Mouse (Mus musculus) liver, embryonic 15.5 days (tissue): ENCODE data around the gene Btbd8. TPM values are rescaled to one million over a fixed set of nuclear protein-coding genes. Genes with fewer than 3 reads are reported as not detected.

Experiments used
- ATAC-seq: fragments of 200-750 bp; cut with Nextera tagmentation; 2 replicates; pipeline ENCODE4 v1.8.0; 2017; ENCODE audit warnings: moderate number of reproducible peaks, mild to moderate bottlenecking, moderate library complexity; ENCODE audit not compliant: insufficient read depth
- H3K27ac ChIP-seq: fragments of 300-500 bp; sonication (generic); replicated peaks from 2 replicates; pipeline ENCODE4 v1.5.1; 2015; ENCODE audit warnings: mild to moderate bottlenecking, inconsistent platforms
- H3K27me3 ChIP-seq: fragments of 300-500 bp; sonication (generic); 2 replicates; pipeline ENCODE4 v1.6.1; 2015; ENCODE audit warnings: mild to moderate bottlenecking, inconsistent platforms
- H3K36me3 ChIP-seq: fragments of 300-500 bp; sonication (generic); replicated peaks from 2 replicates; pipeline ENCODE4 v1.6.1; 2015; ENCODE audit warnings: moderate library complexity, mild to moderate bottlenecking, inconsistent platforms
- H3K4me1 ChIP-seq: fragments of 300-500 bp; sonication (generic); replicated peaks from 2 replicates; pipeline ENCODE4 v1.6.1; 2015; ENCODE audit warnings: inconsistent platforms
- H3K4me2 ChIP-seq: fragments of 300-500 bp; sonication (generic); 2 replicates; pipeline ENCODE4 v1.6.1; 2015; ENCODE audit warnings: moderate library complexity, mild to moderate bottlenecking, inconsistent platforms
- H3K4me3 ChIP-seq: fragments of 300-500 bp; sonication (generic); replicated peaks from 2 replicates; pipeline ENCODE4 v1.5.1; 2015; ENCODE audit warnings: mild to moderate bottlenecking, inconsistent platforms
- H3K9ac ChIP-seq: fragments of 300-500 bp; sonication (generic); 2 replicates; pipeline ENCODE4 v1.6.1; 2015; ENCODE audit warnings: moderate library complexity, mild to moderate bottlenecking, inconsistent platforms
- H3K9me3 ChIP-seq: fragments of 300-500 bp; sonication (generic); replicated peaks from 2 replicates; pipeline ENCODE4 v1.6.1; 2016; ENCODE audit warnings: inconsistent platforms
- whole genome bisulfite sequencing: fragments of 180-500 bp; shearing (Covaris S2); methylation state at CpG from one replicate; pipeline ENCODE4 v1.1.7; 2015; ENCODE audit warnings: mixed read lengths; ENCODE audit not compliant: insufficient replicate concordance; 5-methylcytosine and 5-hydroxymethylcytosine counted together
- polyA plus RNA-seq: library from polyadenylated mRNA; unstranded; fragments of >200 nt; fragmentation: Nextera tagmentation; extraction: Ambion mirVana; gene quantifications from 2 replicates; pipeline ENCODE4 v1.2.1, GENCODE M21; 2015

Btbd8 gene
- polyA plus RNA-seq, 1 experiment from 2014 or later = 1.2 TPM

DNA sequence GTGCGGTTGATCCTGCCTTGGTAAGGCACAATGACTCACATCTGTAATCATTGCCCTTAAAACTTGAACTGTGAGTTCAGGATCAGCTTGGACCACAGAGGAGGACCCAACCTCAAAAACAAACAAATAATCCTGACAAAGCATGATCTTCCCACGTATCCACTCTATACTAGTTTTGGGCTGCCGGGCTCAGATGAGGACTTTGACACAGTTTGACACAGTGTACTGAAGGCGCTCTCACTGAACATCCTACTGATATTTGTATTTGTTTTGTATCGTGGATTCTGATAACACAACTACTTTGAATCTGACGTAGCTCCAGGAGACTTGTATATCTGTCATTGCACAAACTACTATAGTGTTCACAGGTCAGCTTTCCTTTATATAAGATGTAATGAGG is 83.6 kb downstream of the Btbd8 start:
- no peak for ATAC-seq
- H3K9me3 ChIP-seq = no peaks in the 10 kb centered on the region
- 65% methylated on average over 6 of the region's 6 CpGs for WGBS
- no peak overlapping the region for H3K27ac ChIP-seq
- H3K4me3 ChIP-seq = no peak overlapping the region
- H3K4me1 ChIP-seq = no peaks in the 10 kb centered on the region
- no peak overlapping the region for H3K4me2 ChIP-seq
- H3K27me3 ChIP-seq = no peaks in the 10 kb centered on the region
- H3K9ac ChIP-seq = no peak overlapping the region
- H3K36me3 ChIP-seq = no peaks in the 10 kb centered on the region

DNA sequence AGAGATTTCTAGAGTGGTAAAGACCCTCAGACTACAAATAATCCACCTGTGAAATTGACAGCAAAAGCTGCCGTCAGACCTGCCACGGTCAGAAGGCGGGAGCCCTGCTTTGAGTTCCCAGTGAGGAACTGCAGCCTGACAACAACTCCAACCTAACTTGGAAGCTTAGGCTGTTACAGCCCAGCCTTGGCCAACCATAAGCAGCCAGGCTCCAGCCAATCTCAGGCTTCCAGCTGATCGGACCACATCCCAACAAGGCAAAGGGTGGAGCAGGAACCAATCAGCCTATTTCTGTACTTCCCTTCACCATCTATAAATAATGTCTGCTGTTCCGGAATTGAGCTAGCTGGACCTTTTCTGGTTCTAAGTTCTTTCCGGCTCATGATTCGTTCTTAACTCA is 84.1 kb downstream of the Btbd8 start:
- H3K27me3 ChIP-seq = no peaks in the 10 kb centered on the region
- H3K27ac ChIP-seq = no peak overlapping the region
- H3K36me3 ChIP-seq = no peaks in the 10 kb centered on the region
- no peak overlapping the region for H3K9ac ChIP-seq
- H3K9me3 ChIP-seq = no peaks in the 10 kb centered on the region
- no peaks in the 10 kb centered on the region for H3K4me1 ChIP-seq
- H3K4me2 ChIP-seq = no peak overlapping the region
- WGBS = 43% methylated on average over 7 of the region's 7 CpGs
- no peak for ATAC-seq
- no peak overlapping the region for H3K4me3 ChIP-seq

DNA sequence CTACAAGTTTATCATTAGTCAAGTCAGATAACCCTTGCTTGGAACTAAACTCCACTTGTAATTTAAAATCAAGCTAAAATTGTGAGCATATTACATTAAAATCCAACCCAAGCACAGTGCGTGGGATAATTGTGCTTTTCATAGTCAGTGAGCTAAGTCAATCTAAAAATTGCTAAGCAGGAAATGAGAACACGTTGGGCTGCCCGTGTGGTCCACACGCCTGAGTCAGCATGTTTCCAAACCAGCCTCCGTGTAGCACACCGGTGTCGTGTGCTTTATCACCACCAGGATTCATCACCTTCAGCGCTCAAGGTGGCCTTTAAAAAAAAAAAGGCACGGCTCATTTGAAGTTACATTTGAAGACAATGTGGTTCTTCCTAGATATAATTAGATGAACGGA is 86.5 kb downstream of the Btbd8 start:
- H3K9ac ChIP-seq = no peak overlapping the region
- H3K4me2 ChIP-seq = no peak overlapping the region
- no peaks in the 10 kb centered on the region for H3K27me3 ChIP-seq
- no peak for ATAC-seq
- no peak overlapping the region for H3K4me3 ChIP-seq
- H3K27ac ChIP-seq = no peak overlapping the region
- no peaks in the 10 kb centered on the region for H3K9me3 ChIP-seq
- WGBS = 42% methylated on average over 10 of the region's 10 CpGs
- no peaks in the 10 kb centered on the region for H3K4me1 ChIP-seq
- H3K36me3 ChIP-seq = no peaks in the 10 kb centered on the region

DNA sequence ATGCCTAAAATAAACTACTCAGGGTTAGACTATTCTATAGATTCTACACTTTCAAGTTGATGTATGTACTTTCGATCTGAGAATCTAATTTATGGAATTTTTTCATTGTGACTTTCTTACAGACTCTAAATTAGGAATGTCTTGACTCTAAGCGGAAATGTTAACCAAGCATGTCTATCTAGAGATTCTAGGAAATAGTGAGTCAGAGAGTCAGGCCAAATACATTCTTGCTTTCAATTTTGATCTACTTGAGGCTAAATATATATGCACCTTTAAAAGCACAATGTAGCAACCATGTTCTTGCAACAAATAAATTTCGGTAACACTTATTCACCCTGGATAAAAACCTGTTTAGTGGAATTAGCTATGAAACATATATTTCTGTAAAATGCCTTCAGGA is 91.1 kb downstream of the Btbd8 start:
- no peaks in the 10 kb centered on the region for H3K9me3 ChIP-seq
- H3K4me3 ChIP-seq = no peak overlapping the region
- 69% methylated on average over 3 of the region's 3 CpGs for WGBS
- H3K36me3 ChIP-seq = no peaks in the 10 kb centered on the region
- H3K4me2 ChIP-seq = no peak overlapping the region
- no peak for ATAC-seq
- peaks cover 4% of the 10 kb centered on the region for H3K4me1 ChIP-seq
- H3K27ac ChIP-seq = no peak overlapping the region
- no peak overlapping the region for H3K9ac ChIP-seq
- no peaks in the 10 kb centered on the region for H3K27me3 ChIP-seq

DNA sequence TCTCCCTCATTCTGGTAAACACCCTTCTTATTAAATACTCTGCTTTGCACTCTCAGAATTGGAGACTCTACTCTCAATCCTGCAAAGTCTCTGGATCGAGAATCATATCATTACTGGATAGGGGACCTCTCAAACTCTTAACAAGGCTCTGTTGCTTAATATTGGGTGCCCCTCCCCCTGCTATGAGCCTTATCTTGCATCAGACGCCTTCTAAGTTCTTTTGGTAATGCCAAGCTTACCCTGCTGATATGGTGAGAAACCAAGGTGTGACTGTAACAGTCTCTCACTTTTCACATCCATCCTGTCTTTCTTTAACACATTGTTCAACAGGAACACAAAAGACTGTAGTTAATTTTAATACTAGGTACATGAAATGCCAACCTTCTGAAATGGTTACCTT is 95.8 kb downstream of the Btbd8 start:
- H3K4me1 ChIP-seq = peaks cover 12% of the 10 kb centered on the region
- 20% methylated on average over 2 of the region's 2 CpGs for WGBS

DNA sequence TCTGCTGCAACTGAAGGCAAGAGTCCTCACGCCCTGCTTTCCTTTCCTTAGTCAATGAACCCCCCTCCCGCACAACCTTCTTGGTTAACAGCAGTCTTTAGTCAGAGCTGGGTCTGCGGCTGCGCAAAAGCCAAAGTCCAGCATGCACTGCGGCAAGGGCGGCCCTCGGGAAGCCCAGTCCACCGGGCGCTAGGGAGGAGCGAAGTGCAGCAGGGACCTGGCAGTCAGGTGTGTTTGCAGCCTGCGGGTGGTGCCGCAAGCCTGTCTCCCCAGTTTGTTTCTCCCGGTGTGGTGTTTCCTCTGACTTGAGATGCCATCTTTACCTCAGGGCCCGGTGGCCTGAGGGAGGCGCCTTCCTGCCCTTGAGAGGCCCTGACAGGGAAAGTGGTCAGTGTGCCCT is 96.8 kb downstream of the Btbd8 start, which contains the start of gene 1700028K03Rik:
Gene 1700028K03Rik, plus strand, starts transcription at position 129 of the 400 bp plus-strand sequence.
- Histone ChIP-seq H3K4me1 (peaks cover 12% of the 10 kb centered on the region), H3K36me3 (no peaks in the 10 kb centered on the region), H3K27me3 (no peaks in the 10 kb centered on the region), H3K9ac (no peak within 1 kb of the TSS), H3K4me2 (peak within 1 kb of the TSS; percentile 23; the same call in 1 of the 2 replicates), H3K9me3 (no peaks in the 10 kb centered on the region), H3K27ac (no peak within 1 kb of the TSS), H3K4me3 (no peak within 1 kb of the TSS)
- no peak for ATAC-seq
- WGBS = 72% methylated on average over 15 of the region's 15 CpGs

More for the DNA sequence above, 95.8 kb downstream of the Btbd8 start:
- Histone ChIP-seq H3K9ac (no peak overlapping the region), H3K4me2 (no peak overlapping the region), H3K36me3 (no peaks in the 10 kb centered on the region), H3K9me3 (no peaks in the 10 kb centered on the region), H3K27me3 (no peaks in the 10 kb centered on the region), H3K4me3 (no peak overlapping the region), H3K27ac (no peak overlapping the region)
- no peak for ATAC-seq

DNA sequence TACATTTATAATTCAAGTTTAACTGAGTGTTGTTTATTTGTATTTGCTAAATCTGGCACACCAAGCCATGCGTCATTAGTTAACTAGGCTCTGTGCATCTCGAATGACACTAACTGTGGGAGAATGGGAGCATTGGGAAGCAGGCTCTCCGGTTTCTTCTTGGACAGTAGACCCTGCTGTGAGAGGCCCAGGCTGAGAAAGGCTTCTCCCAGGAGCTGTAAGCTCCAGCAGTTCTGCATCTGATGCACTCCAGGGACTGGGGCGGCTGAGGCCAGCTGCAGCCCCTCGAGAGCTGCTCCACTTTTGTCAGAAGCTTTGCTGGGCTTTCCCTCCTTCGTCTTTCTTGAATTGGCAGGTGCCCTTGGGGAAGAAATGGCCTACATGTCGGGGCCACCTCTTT is 103.9 kb downstream of the Btbd8 start:
- WGBS = 56% methylated on average over 7 of the region's 7 CpGs

DNA sequence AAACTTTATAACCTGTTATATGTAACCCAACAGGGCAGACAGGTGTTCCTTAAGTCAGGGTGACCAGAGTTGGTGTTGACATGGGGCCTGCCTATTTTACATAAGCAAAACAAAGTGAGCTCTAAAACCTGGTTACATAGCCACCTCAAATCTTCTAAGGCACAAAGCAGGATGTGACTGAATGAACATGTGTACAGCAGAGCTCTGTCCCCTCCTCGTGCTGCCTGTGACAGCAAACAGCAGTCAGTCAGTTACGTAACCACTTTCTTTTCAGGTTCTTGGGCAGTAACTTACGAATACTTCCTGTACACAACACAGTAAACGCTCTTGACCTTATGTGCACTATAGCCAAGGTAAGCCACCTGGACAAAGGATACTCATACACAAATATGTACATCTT is 108.1 kb downstream of the Btbd8 start:
- ATAC-seq = no peak
- 55% methylated on average over 4 of the region's 4 CpGs for WGBS
- H3K36me3 ChIP-seq = no peaks in the 10 kb centered on the region
- no peak overlapping the region for H3K4me2 ChIP-seq
- no peak overlapping the region for H3K9ac ChIP-seq
- peaks cover 10% of the 10 kb centered on the region for H3K27me3 ChIP-seq
- no peak overlapping the region; the same call in 1 of the 2 replicates for H3K27ac ChIP-seq
- H3K4me3 ChIP-seq = no peak overlapping the region
- peaks cover 23% of the 10 kb centered on the region for H3K4me1 ChIP-seq
- no peaks in the 10 kb centered on the region for H3K9me3 ChIP-seq

More for the DNA sequence above, 103.9 kb downstream of the Btbd8 start:
- H3K4me3 ChIP-seq = no peak overlapping the region
- H3K27me3 ChIP-seq = peaks cover 19% of the 10 kb centered on the region
- no peak overlapping the region for H3K27ac ChIP-seq
- no peaks in the 10 kb centered on the region for H3K9me3 ChIP-seq
- H3K4me1 ChIP-seq = peaks cover 2% of the 10 kb centered on the region
- no peak for ATAC-seq
- H3K4me2 ChIP-seq = no peak overlapping the region
- H3K36me3 ChIP-seq = no peaks in the 10 kb centered on the region
- no peak overlapping the region for H3K9ac ChIP-seq

DNA sequence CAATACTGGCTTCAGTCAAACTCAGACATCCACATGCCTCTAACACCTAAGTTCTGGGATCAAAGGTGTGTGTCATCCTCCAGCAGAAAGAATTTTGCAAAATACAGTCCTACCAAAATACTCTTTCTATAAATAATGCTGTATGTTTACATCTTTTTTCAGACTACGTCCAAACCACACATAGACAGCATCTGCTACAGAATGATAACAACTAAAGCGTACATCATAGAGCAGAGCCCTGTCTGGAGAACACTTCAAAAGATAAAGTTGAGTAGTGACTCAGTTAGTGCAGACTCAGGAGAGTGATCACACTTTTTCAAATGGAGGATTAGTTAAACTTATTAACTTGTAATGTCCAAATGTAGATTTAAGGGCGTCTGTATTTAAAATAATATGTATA is 110.2 kb downstream of the Btbd8 start:
- ATAC-seq = peak; percentile 100
- 27% methylated on average over 3 of the region's 3 CpGs for whole genome bisulfite sequencing

DNA sequence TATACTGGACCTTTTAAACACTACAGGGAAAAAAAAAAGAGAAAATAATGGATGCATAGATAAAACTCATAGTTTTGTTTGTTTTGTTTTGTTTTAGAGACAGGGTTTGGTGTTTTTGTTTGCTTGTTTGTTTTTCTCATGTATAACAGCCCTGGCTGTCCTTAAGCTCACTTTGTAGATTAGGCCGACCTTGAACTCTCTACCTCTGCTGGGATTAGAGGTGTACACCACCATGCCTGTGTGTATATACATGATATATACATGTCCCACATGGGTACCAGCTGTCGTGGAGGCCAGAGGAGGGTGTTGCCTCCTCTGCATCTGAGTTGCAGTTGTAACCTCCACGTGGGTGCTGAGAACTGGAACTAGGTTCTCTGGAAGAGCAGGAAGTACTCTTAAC is 110.6 kb downstream of the Btbd8 start:
- peaks cover 23% of the 10 kb centered on the region for H3K4me1 ChIP-seq
- WGBS = 63% methylated on average over 3 of the region's 3 CpGs

More for the DNA sequence above, 110.2 kb downstream of the Btbd8 start:
- Histone ChIP-seq H3K36me3 (no peaks in the 10 kb centered on the region), H3K4me3 (no peak overlapping the region), H3K9me3 (no peaks in the 10 kb centered on the region), H3K27me3 (0 out of 2 replicates have a peak, but pooled peaks cover 1% of the 10 kb centered on the region), H3K9ac (peak overlapping the region; percentile 2; the same call in 1 of the 2 replicates), H3K27ac (peak overlapping the region; percentile 77), H3K4me1 (peaks cover 23% of the 10 kb centered on the region), H3K4me2 (peak overlapping the region; percentile 13; the same call in 1 of the 2 replicates)

DNA sequence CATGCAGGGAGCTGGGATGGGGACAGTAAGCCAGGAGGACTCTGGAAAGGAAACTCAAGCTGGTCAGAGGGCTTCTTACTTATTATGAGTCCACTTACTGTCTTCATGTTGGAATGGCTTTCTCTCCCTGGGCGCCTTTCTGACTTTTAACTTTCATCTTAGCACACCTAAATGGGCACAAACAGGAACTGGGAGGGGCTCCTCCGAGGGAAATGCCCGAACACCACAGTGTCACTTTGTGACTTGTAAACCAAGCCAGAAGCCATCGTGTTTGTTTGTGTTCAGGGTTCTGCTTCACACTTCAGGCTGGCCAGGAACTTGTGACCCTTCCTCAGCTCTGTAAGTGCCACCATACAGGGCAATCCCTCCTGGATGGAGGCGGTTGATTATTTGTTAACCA is 116.5 kb downstream of the Btbd8 start:
- Histone ChIP-seq H3K27ac (no peak overlapping the region), H3K36me3 (no peaks in the 10 kb centered on the region; the same call in 1 of the 2 replicates), H3K4me3 (no peak overlapping the region), H3K9ac (no peak overlapping the region), H3K9me3 (no peaks in the 10 kb centered on the region), H3K4me1 (no peaks in the 10 kb centered on the region; the same call in 1 of the 2 replicates), H3K4me2 (no peak overlapping the region), H3K27me3 (no peaks in the 10 kb centered on the region)
- 55% methylated on average over 5 of the region's 5 CpGs for WGBS
- no peak for ATAC-seq

More for the DNA sequence above, 110.6 kb downstream of the Btbd8 start:
- H3K4me2 ChIP-seq = no peak overlapping the region
- no peak overlapping the region for H3K9ac ChIP-seq
- peak overlapping the region; percentile 76 for H3K27ac ChIP-seq
- H3K27me3 ChIP-seq = no peaks in the 10 kb centered on the region
- no peaks in the 10 kb centered on the region for H3K9me3 ChIP-seq
- H3K4me3 ChIP-seq = no peak overlapping the region
- ATAC-seq = peak; percentile 43
- H3K36me3 ChIP-seq = no peaks in the 10 kb centered on the region

DNA sequence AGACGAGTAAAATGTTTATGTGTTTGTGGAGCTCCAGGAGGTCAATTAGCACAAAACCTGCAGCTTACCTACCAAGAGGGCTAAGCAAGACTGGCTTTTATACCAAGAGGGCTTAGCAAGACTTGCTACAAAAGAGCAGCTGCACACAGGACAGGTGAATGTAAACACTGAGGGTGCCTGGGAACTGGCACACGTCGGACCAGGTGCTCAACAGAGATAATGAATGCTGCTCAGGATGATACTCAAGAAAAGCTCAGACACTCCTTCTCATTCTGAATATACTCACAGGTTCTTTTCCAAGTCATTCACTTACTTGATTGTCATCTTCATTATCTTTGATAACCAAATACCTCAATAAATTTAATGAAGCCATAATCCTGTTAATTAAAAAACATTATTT is 119.2 kb downstream of the Btbd8 start:
- peaks cover 5% of the 10 kb centered on the region for H3K36me3 ChIP-seq
- no peaks in the 10 kb centered on the region for H3K27me3 ChIP-seq
- H3K9ac ChIP-seq = no peak overlapping the region
- H3K4me1 ChIP-seq = no peaks in the 10 kb centered on the region; the same call in 1 of the 2 replicates
- H3K4me3 ChIP-seq = no peak overlapping the region
- H3K27ac ChIP-seq = no peak overlapping the region
- H3K4me2 ChIP-seq = no peak overlapping the region
- 57% methylated on average over 3 of the region's 3 CpGs for WGBS
- ATAC-seq = peak; percentile 74
- H3K9me3 ChIP-seq = no peaks in the 10 kb centered on the region
